Mouse (Mus musculus): ENCODE data around the gene Med25. TPM values are rescaled to one million over a fixed set of nuclear protein-coding genes. Genes with fewer than 3 reads are reported as not detected.

Gene Med25
- polyA plus RNA-seq, 1 experiment from 2014 or later = 62.5 TPM

GRCm38 (mm10) chr7:44857042-44857552, 35.4 kb downstream of the Med25 start, which contains the start of gene Pnkp:
TSS of gene Pnkp (plus strand) at chr7:44857139.
- no peaks in the 10 kb centered on the region for H3K27me3 ChIP-seq (replicated peaks; ENCODE audit: insufficient read depth, low read length)
- peaks cover 18% of the 10 kb centered on the region for H3K4me1 ChIP-seq (ENCODE audit: insufficient read depth, low read depth, low read length)
- H3K4me3 ChIP-seq (ENCODE audit: low read depth, low read length) = peak within 1 kb of the TSS; percentile 69
- DNase-seq (ENCODE audit: low spot score) (peak; percentile 95), ATAC-seq (peak; percentile 41)
- peak within 1 kb of the TSS; percentile 96 for H3K4me2 ChIP-seq (replicated peaks; ENCODE audit: low read depth, low read length)
- WGBS = under 1% methylated on average over 32 of the region's 32 CpGs
- no peaks in the 10 kb centered on the region for H3K9me3 ChIP-seq (ENCODE audit: low read length)
- H3K9ac ChIP-seq (replicated peaks; ENCODE audit: low read depth) = peak within 1 kb of the TSS; percentile 74
- peak within 1 kb of the TSS; percentile 93 for H3K27ac ChIP-seq (ENCODE audit: low read length)
- 0 out of 2 replicates have a peak, but pooled peaks cover 2% of the 10 kb centered on the region for H3K36me3 ChIP-seq (ENCODE audit: insufficient read depth, low read length)
- TF ChIP-seq EP300 (IDR thresholded peaks at IDR 0.05) (peak; percentile 24; the same call in 1 of the 2 replicates), CTCF (IDR thresholded peaks at IDR 0.05) (0 out of 2 replicates have a peak, but pooled peaks have one; percentile 8)

- Histone ChIP-seq H3K9me3 (ENCODE audit: low read length) (no peaks in the 10 kb centered on the region), H3K27ac (ENCODE audit: low read length) (peak overlapping the region; percentile 93), H3K4me3 (ENCODE audit: low read depth, low read length) (peak overlapping the region; percentile 69), H3K4me1 (ENCODE audit: insufficient read depth, low read depth, low read length) (peaks cover 18% of the 10 kb centered on the region), H3K36me3 (ENCODE audit: insufficient read depth, low read length) (no peaks in the 10 kb centered on the region), H3K4me2 (replicated peaks; ENCODE audit: low read depth, low read length) (peak overlapping the region; percentile 96), H3K9ac (replicated peaks; ENCODE audit: low read depth) (no peak overlapping the region), H3K27me3 (replicated peaks; ENCODE audit: insufficient read depth, low read length) (no peaks in the 10 kb centered on the region)
- DNase-seq (ENCODE audit: low spot score) (no peak), ATAC-seq (no peak)
- 53% methylated on average over 9 of the region's 9 CpGs for WGBS
- TF ChIP-seq CTCF (IDR thresholded peaks at IDR 0.05) (no peak), EP300 (IDR thresholded peaks at IDR 0.05) (no peak)
These were observed 36.1 kb downstream of the Med25 start for GRCm38 (mm10) chr7:44856265-44856916.

- H3K27me3 ChIP-seq (replicated peaks; ENCODE audit: insufficient read depth, low read length) = no peaks in the 10 kb centered on the region
- H3K36me3 ChIP-seq (ENCODE audit: insufficient read depth, low read length) = no peaks in the 10 kb centered on the region
- H3K4me1 ChIP-seq (ENCODE audit: insufficient read depth, low read depth, low read length) = peaks cover 22% of the 10 kb centered on the region
- DNase-seq (ENCODE audit: low spot score) (no peak), ATAC-seq (no peak)
- no peaks in the 10 kb centered on the region for H3K9me3 ChIP-seq (ENCODE audit: low read length)
- peak overlapping the region; percentile 96 for H3K4me2 ChIP-seq (replicated peaks; ENCODE audit: low read depth, low read length)
- H3K27ac ChIP-seq (ENCODE audit: low read length) = peak overlapping the region; percentile 98
- WGBS = 42% methylated on average over 10 of the region's 10 CpGs
- H3K4me3 ChIP-seq (ENCODE audit: low read depth, low read length) = peak overlapping the region; percentile 55
- TF ChIP-seq CTCF (IDR thresholded peaks at IDR 0.05) (no peak), EP300 (IDR thresholded peaks at IDR 0.05) (no peak)
- H3K9ac ChIP-seq (replicated peaks; ENCODE audit: low read depth) = peak overlapping the region; percentile 70
These were observed 37.5 kb downstream of the Med25 start for GRCm38 (mm10) chr7:44855036-44855435.

GRCm38 (mm10) chr7:44854356-44855031, 38.0 kb downstream of the Med25 start:
- TF ChIP-seq EP300 (IDR thresholded peaks at IDR 0.05) (no peak; the same call in 1 of the 2 replicates), CTCF (IDR thresholded peaks at IDR 0.05) (no peak)
- DNase-seq (ENCODE audit: low spot score) (peak; percentile 94), ATAC-seq (peak; percentile 71)
- H3K9ac ChIP-seq (replicated peaks; ENCODE audit: low read depth) = peak overlapping the region; percentile 70
- H3K27me3 ChIP-seq (replicated peaks; ENCODE audit: insufficient read depth, low read length) = no peaks in the 10 kb centered on the region
- no peaks in the 10 kb centered on the region for H3K36me3 ChIP-seq (ENCODE audit: insufficient read depth, low read length)
- under 1% methylated on average over 45 of the region's 45 CpGs for WGBS
- H3K4me2 ChIP-seq (replicated peaks; ENCODE audit: low read depth, low read length) = peak overlapping the region; percentile 96
- peaks cover 22% of the 10 kb centered on the region for H3K4me1 ChIP-seq (ENCODE audit: insufficient read depth, low read depth, low read length)
- H3K27ac ChIP-seq (ENCODE audit: low read length) = peak overlapping the region; percentile 98
- H3K4me3 ChIP-seq (ENCODE audit: low read depth, low read length) = peak overlapping the region; percentile 55
- no peaks in the 10 kb centered on the region for H3K9me3 ChIP-seq (ENCODE audit: low read length)

- H3K27ac ChIP-seq (ENCODE audit: low read length) = peak overlapping the region; percentile 98
- peak overlapping the region; percentile 70 for H3K9ac ChIP-seq (replicated peaks; ENCODE audit: low read depth)
- H3K36me3 ChIP-seq (ENCODE audit: insufficient read depth, low read length) = no peaks in the 10 kb centered on the region
- DNase-seq (ENCODE audit: low spot score) = peak; percentile 34
- H3K4me1 ChIP-seq (ENCODE audit: insufficient read depth, low read depth, low read length) = peaks cover 22% of the 10 kb centered on the region
- no peak for ATAC-seq
- peak overlapping the region; percentile 55 for H3K4me3 ChIP-seq (ENCODE audit: low read depth, low read length)
- H3K27me3 ChIP-seq (replicated peaks; ENCODE audit: insufficient read depth, low read length) = no peaks in the 10 kb centered on the region
- WGBS = 23% methylated on average over 26 of the region's 26 CpGs
- peak overlapping the region; percentile 96 for H3K4me2 ChIP-seq (replicated peaks; ENCODE audit: low read depth, low read length)
- TF ChIP-seq EP300 (IDR thresholded peaks at IDR 0.05) = no peak
- no peak for TF ChIP-seq CTCF (IDR thresholded peaks at IDR 0.05)
- no peaks in the 10 kb centered on the region for H3K9me3 ChIP-seq (ENCODE audit: low read length)
These were observed 38.7 kb downstream of the Med25 start for GRCm38 (mm10) chr7:44853596-44854355.

GRCm38 (mm10) chr7:44853065-44853464, 39.4 kb downstream of the Med25 start:
- DNase-seq (ENCODE audit: low spot score) (no peak), ATAC-seq (no peak)
- Histone ChIP-seq H3K4me3 (ENCODE audit: low read depth, low read length) (no peak overlapping the region), H3K36me3 (ENCODE audit: insufficient read depth, low read length) (no peaks in the 10 kb centered on the region), H3K4me1 (ENCODE audit: insufficient read depth, low read depth, low read length) (peaks cover 25% of the 10 kb centered on the region), H3K9ac (replicated peaks; ENCODE audit: low read depth) (no peak overlapping the region), H3K27me3 (replicated peaks; ENCODE audit: insufficient read depth, low read length) (no peaks in the 10 kb centered on the region), H3K9me3 (ENCODE audit: low read length) (no peaks in the 10 kb centered on the region), H3K4me2 (replicated peaks; ENCODE audit: low read depth, low read length) (no peak overlapping the region), H3K27ac (ENCODE audit: low read length) (no peak overlapping the region)
- 86% methylated on average over 2 of the region's 2 CpGs for WGBS
- TF ChIP-seq EP300 (IDR thresholded peaks at IDR 0.05) (no peak), CTCF (IDR thresholded peaks at IDR 0.05) (no peak)

Measured in lung, postnatal 0 days (tissue).